Mouse (Mus musculus) intestine, embryonic 16.5 days (tissue): ENCODE results near the gene Kirrel3. TPM values are rescaled to one million over a fixed set of nuclear protein-coding genes. Genes with fewer than 3 reads are reported as not detected.

Source experiments
- ATAC-seq: fragments of 200-750 bp; cut with Nextera tagmentation; 2 replicates; pipeline ENCODE4 v1.8.0; 2017; ENCODE audit warnings: moderate TSS enrichment, moderate library complexity
- H3K27ac ChIP-seq: fragments of 300-500 bp; sonication (generic); 2 replicates; pipeline ENCODE4 v1.5.1; 2014; ENCODE audit warnings: mild to moderate bottlenecking, low read length
- H3K27me3 ChIP-seq: fragments of 300-500 bp; sonication (generic); replicated peaks from 2 replicates; pipeline ENCODE4 v1.6.1; 2014; ENCODE audit warnings: low read length, control low read depth, mixed read lengths; ENCODE audit not compliant: control insufficient read depth, insufficient read depth
- H3K36me3 ChIP-seq: fragments of 300-500 bp; sonication (generic); 2 replicates; pipeline ENCODE4 v1.6.1; 2014; ENCODE audit warnings: low read length, control low read depth; ENCODE audit not compliant: control insufficient read depth, insufficient read depth
- H3K4me1 ChIP-seq: fragments of 300-500 bp; sonication (generic); 2 replicates; pipeline ENCODE4 v1.6.1; 2014; ENCODE audit warnings: low read length, control low read depth, mixed read lengths; ENCODE audit not compliant: control insufficient read depth, insufficient read depth
- H3K4me2 ChIP-seq: fragments of 300-500 bp; sonication (generic); 2 replicates; pipeline ENCODE4 v1.6.1; 2014; ENCODE audit warnings: low read depth, low read length, control low read depth
- H3K4me3 ChIP-seq: fragments of 300-500 bp; sonication (generic); 2 replicates; pipeline ENCODE4 v1.5.1; 2014; ENCODE audit warnings: mild to moderate bottlenecking, low read length
- H3K9ac ChIP-seq: fragments of 300-500 bp; sonication (generic); 2 replicates; pipeline ENCODE4 v1.6.1; 2014; ENCODE audit warnings: low read depth, low read length
- H3K9me3 ChIP-seq: fragments of 300-500 bp; sonication (generic); 2 replicates; pipeline ENCODE4 v1.6.1; 2016; ENCODE audit warnings: low read length, control low read depth; ENCODE audit not compliant: control insufficient read depth
- WGBS: fragments of 180-500 bp; shearing (Covaris S2); extraction: QIAGEN DNeasy Blood & Tissue Kit; methylation state at CpG from one replicate; pipeline ENCODE4 v1.1.7; 2014; 5-methylcytosine and 5-hydroxymethylcytosine counted together
- polyA plus RNA-seq: library from polyadenylated mRNA; unstranded; fragments of >200 nt; fragmentation: Nextera tagmentation; extraction: Ambion mirVana; gene quantifications from 2 replicates; pipeline ENCODE4 v1.2.1, GENCODE M21; 2015

The Kirrel3 gene
- polyA plus RNA-seq, 1 experiment from 2014 or later: 1.7 TPM

DNA sequence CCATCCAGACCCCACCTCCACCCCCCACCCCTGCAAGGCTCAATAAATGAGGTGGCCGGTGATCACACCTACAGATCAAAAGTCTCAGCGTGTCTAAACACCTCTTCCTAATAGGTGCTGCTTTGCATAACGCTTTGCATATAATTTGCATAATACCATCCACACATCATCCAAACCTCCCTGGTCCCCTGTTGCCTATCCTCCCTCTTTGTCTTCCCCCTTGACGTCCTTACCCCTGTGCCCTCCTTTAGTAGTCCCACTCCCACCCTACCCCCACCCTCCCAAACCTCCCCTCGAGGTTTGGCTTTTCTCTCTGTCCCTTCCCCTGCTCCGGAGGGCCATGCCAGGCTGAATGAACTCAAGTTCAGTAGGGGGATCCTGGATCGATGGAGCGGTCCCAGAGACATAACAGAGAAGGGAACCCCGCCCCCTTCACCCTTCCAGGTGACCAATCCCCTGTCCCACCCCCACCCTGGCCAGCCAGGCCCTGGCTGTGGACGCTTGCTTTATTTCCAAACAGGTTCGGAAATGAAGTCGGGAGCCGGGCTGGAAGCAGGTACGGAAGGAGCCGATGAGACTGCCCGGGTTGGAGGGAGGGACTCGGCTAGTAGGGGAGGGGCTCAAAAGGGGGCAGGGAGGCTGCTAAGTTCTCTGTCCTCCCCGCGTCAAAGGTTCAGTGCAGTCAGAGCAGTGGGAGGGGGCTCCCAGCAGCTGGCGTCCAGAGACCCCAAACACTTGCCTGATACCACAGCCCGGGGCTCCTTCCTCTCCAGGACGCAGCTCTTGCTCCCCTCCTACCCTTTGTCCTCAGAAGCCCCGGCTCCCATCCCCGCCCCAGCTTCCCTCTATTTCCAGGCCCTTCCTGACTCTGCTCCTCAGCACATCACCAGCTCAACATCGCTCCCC lies 539.1 kb downstream of the Kirrel3 start:
- 9% methylated on average over 25 of the region's 25 CpGs for WGBS
- Histone ChIP-seq H3K4me1 (peaks cover 9% of the 10 kb centered on the region), H3K9me3 (no peaks in the 10 kb centered on the region), H3K27me3 (peaks cover 15% of the 10 kb centered on the region), H3K4me2 (peak overlapping the region; percentile 50), H3K27ac (no peak overlapping the region), H3K36me3 (no peaks in the 10 kb centered on the region), H3K9ac (peak overlapping the region; percentile 47), H3K4me3 (peak overlapping the region; percentile 17)
- ATAC-seq: 0 out of 2 replicates have a peak, but pooled peaks have one; percentile 12

DNA sequence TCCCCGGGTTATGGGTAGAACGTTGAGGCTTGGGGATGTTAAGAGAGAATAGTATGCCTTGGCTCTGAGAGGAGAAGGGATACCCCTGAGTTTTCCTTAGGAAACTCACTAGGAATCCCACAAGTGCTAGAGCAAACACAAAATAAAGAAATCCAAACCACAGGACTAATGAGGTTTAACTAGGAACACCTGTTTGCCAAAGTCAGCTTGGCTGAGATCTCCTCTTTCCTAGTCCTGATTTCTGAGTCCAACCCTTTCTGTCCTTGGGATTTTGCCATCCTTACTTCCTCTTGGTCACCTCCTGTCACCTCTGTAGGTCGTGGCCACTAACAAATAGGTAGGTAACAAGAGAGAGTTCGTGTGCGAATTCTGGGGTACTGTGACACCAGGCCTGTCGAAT lies 540.6 kb downstream of the Kirrel3 start:
- no peak overlapping the region for H3K4me2 ChIP-seq
- H3K27ac ChIP-seq: no peak overlapping the region
- no peak overlapping the region for H3K4me3 ChIP-seq
- H3K9me3 ChIP-seq: no peaks in the 10 kb centered on the region
- 83% methylated on average over 6 of the region's 6 CpGs for WGBS
- no peaks in the 10 kb centered on the region for H3K36me3 ChIP-seq
- H3K27me3 ChIP-seq: peaks cover 15% of the 10 kb centered on the region
- ATAC-seq: no peak
- no peak overlapping the region for H3K9ac ChIP-seq
- peaks cover 5% of the 10 kb centered on the region; the same call in 1 of the 2 replicates for H3K4me1 ChIP-seq

GRCm38 (mm10) chr9:35026897-35027311 lies 541.2 kb downstream of the Kirrel3 start:
- no peak for ATAC-seq
- Histone ChIP-seq H3K4me2 (no peak overlapping the region), H3K4me3 (no peak overlapping the region), H3K4me1 (peaks cover 5% of the 10 kb centered on the region; the same call in 1 of the 2 replicates), H3K27me3 (peaks cover 15% of the 10 kb centered on the region), H3K9me3 (no peaks in the 10 kb centered on the region), H3K27ac (no peak overlapping the region), H3K9ac (no peak overlapping the region), H3K36me3 (no peaks in the 10 kb centered on the region)
- WGBS: 50% methylated on average over 6 of the region's 6 CpGs

DNA sequence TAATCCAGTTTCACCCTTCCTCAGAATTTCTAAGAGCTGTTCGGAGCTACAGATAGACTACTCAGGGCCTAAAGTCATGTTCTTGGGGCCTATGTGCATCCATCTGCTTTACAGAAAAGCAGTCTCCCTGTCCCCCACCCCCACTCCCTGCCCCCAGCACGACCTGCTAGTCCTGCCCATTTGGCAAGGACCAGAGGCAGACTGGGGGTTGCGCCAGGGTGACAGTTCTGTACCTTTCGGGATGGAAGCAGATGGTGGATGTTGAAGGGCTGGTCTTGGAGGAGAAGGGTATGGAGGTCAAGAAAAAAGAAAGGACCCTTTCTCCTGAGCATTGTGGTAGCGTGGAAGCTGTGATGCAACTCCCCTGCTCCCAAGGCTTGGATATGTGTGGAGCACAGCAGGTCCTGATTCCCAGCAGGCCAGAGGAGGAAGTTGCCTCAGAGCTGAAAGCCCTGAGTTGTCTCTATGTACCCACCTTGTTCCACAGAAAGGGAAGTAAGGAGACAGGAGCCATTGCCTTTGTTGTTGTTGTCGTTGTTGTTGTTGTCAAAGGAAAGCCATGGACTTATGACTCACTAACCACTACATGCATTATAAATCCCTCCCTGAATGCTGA lies 541.8 kb downstream of the Kirrel3 start:
- Histone ChIP-seq H3K9me3 (no peaks in the 10 kb centered on the region), H3K4me3 (no peak overlapping the region), H3K9ac (no peak overlapping the region), H3K4me2 (no peak overlapping the region), H3K36me3 (no peaks in the 10 kb centered on the region), H3K4me1 (peaks cover 5% of the 10 kb centered on the region; the same call in 1 of the 2 replicates), H3K27ac (no peak overlapping the region), H3K27me3 (peaks cover 15% of the 10 kb centered on the region)
- no peak for ATAC-seq
- WGBS: 86% methylated on average over 6 of the region's 6 CpGs

- Histone ChIP-seq H3K4me3 (no peak overlapping the region), H3K9me3 (no peaks in the 10 kb centered on the region), H3K36me3 (no peaks in the 10 kb centered on the region), H3K27ac (no peak overlapping the region), H3K4me2 (no peak overlapping the region), H3K4me1 (0 out of 2 replicates have a peak, but pooled peaks cover 7% of the 10 kb centered on the region), H3K27me3 (peaks cover 5% of the 10 kb centered on the region; the same call in 1 of the 2 replicates), H3K9ac (no peak overlapping the region)
- ATAC-seq: no peak
- WGBS: 63% methylated on average over 5 of the region's 5 CpGs
Observed at GRCm38 (mm10) chr9:35030823-35031222, 545.1 kb downstream of the Kirrel3 start.

- 83% methylated on average over 6 of the region's 6 CpGs for WGBS
- Histone ChIP-seq H3K27me3 (0 out of 2 replicates have a peak, but pooled peaks cover 5% of the 10 kb centered on the region), H3K9ac (no peak overlapping the region), H3K4me2 (no peak overlapping the region), H3K27ac (no peak overlapping the region), H3K4me1 (0 out of 2 replicates have a peak, but pooled peaks cover 7% of the 10 kb centered on the region), H3K4me3 (no peak overlapping the region), H3K9me3 (0 out of 2 replicates have a peak, but pooled peaks cover 5% of the 10 kb centered on the region), H3K36me3 (no peaks in the 10 kb centered on the region)
- ATAC-seq: no peak
Observed at GRCm38 (mm10) chr9:35032457-35032856, 546.8 kb downstream of the Kirrel3 start.

DNA sequence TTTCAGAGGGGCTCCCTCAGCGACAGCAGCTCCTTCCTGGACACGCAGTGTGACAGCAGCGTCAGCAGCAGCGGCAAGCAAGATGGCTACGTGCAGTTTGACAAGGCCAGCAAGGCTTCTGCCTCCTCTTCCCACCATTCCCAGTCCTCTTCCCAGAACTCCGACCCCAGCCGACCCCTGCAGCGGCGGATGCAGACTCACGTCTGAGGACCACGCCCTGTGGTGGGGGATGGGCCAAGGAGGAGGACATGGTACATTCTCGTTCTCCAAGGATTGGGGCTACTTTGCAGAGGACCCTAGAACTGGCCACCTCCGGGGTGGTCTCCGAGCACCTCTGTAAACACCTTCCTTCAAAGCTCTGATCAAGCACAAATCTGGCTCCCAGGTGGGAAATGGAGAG lies 549.4 kb downstream of the Kirrel3 start:
- Histone ChIP-seq H3K27ac (no peak overlapping the region), H3K27me3 (no peaks in the 10 kb centered on the region), H3K9ac (no peak overlapping the region), H3K9me3 (0 out of 2 replicates have a peak, but pooled peaks cover 5% of the 10 kb centered on the region), H3K4me3 (no peak overlapping the region), H3K4me1 (peaks cover 12% of the 10 kb centered on the region; the same call in 1 of the 2 replicates), H3K4me2 (no peak overlapping the region), H3K36me3 (no peaks in the 10 kb centered on the region)
- no peak for ATAC-seq
- WGBS: 41% methylated on average over 14 of the region's 14 CpGs

GRCm38 (mm10) chr9:35038922-35039586 lies 553.4 kb downstream of the Kirrel3 start:
- Histone ChIP-seq H3K27me3 (no peaks in the 10 kb centered on the region), H3K4me1 (peaks cover 12% of the 10 kb centered on the region; the same call in 1 of the 2 replicates), H3K9me3 (0 out of 2 replicates have a peak, but pooled peaks cover 5% of the 10 kb centered on the region), H3K4me3 (no peak overlapping the region), H3K36me3 (no peaks in the 10 kb centered on the region), H3K9ac (no peak overlapping the region), H3K4me2 (no peak overlapping the region), H3K27ac (peak overlapping the region; percentile 42)
- WGBS: 64% methylated on average over 7 of the region's 7 CpGs
- no peak for ATAC-seq

DNA sequence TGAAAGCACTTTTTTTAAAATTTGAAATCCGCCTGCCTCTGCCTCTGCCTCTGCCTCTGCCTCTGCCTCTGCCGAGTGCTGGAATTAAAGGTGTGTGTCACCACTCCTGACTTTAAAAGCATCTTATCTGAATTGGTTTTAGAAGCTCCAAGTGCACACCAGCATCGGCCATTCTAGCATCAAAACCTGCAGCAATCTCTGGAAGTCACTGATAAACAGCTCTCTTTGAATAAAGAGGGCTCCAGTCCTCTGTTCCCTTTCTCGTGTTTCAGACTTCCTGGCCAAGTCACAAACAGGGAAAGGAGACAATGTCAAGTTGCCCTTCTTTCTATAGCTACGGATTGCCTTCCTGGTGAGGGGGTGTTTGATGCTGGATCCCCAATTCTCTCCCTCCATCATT lies 554.2 kb downstream of the Kirrel3 start:
- Histone ChIP-seq H3K9ac (no peak overlapping the region), H3K9me3 (0 out of 2 replicates have a peak, but pooled peaks cover 5% of the 10 kb centered on the region), H3K4me3 (no peak overlapping the region), H3K4me1 (peaks cover 17% of the 10 kb centered on the region), H3K36me3 (no peaks in the 10 kb centered on the region), H3K27ac (peak overlapping the region; percentile 59; the same call in 1 of the 2 replicates), H3K4me2 (no peak overlapping the region), H3K27me3 (no peaks in the 10 kb centered on the region)
- WGBS: 56% methylated on average over 5 of the region's 5 CpGs
- ATAC-seq: no peak
